Mouse (Mus musculus) central nervous system, embryonic 14 days (tissue): ENCODE data around the gene Gm20662. TPM values are rescaled to one million over a fixed set of nuclear protein-coding genes. Genes with fewer than 3 reads are reported as not detected.

Experiments used
- polyA plus RNA-seq: library from polyadenylated mRNA; depleted of rRNA; stranded (reverse); fragments of >200 nt; gene quantifications from 2 replicates; pipeline ENCODE4 v1.2.3, GENCODE M21; 2012; rRNA removed

The Gm20662 gene
- 1.7 and 3.8 TPM in 2 replicates for polyA plus RNA-seq

GRCm38 (mm10) chr9:107996049-107996448 is at the start of gene Gm20662:
Gm20662 (plus strand) TSS chr9:107996349.

GRCm38 (mm10) chr9:107949922-107950235 is 46.3 kb upstream of the Gm20662 start, which contains the start of gene Traip:
Traip (plus strand) TSS chr9:107950136.

GRCm38 (mm10) chr9:107975399-107976386 is 20.5 kb upstream of the Gm20662 start, which contains the start of gene Uba7:
Uba7 (plus strand) TSS chr9:107975505.

GRCm38 (mm10) chr9:107982681-107983346 is 13.3 kb upstream of the Gm20662 start, which contains the start of gene Gm20661:
Gm20661 (plus strand) TSS chr9:107983058.

GRCm38 (mm10) chr9:107985131-107986119 is 10.7 kb upstream of the Gm20662 start, which contains the start of gene Inka1:
Inka1 (minus strand) TSS chr9:107985879.

GRCm38 (mm10) chr9:107992197-107992596 is 4.0 kb upstream of the Gm20662 start, which contains the start of gene Cdhr4:
Cdhr4 (plus strand) TSS chr9:107992497.

GRCm38 (mm10) chr9:108001922-108002770 is 6.0 kb downstream of the Gm20662 start, which contains the start of gene Ip6k1:
Ip6k1 (plus strand) TSS chr9:108002501.

GRCm38 (mm10) chr9:108049016-108049455 is 52.9 kb downstream of the Gm20662 start, which contains the start of gene Gmppb:
Gmppb (plus strand) TSS chr9:108049242.

GRCm38 (mm10) chr9:108052885-108053664 is 56.9 kb downstream of the Gm20662 start, which contains the start of gene Amigo3:
Amigo3 (plus strand) TSS chr9:108053159.

GRCm38 (mm10) chr9:108080168-108080567 is 84.0 kb downstream of the Gm20662 start, which contains the start of gene Mst1:
Mst1 (plus strand) TSS chr9:108080436.

GRCm38 (mm10) chr9:108082988-108083431 is 86.9 kb downstream of the Gm20662 start, which contains the start of gene Rnf123:
Rnf123 (minus strand) TSS chr9:108083346.

GRCm38 (mm10) chr9:108094184-108094941 is 98.2 kb downstream of the Gm20662 start, which contains the start of gene Apeh:
Apeh (minus strand) TSS chr9:108094606.

Other genes with a start within 250 kb of the Gm20662 start
- 205 and 224 TPM in 2 replicates for gene Rbm5, start 225.4 kb upstream of the Gm20662 start, polyA plus RNA-seq
- gene Rbm6, start 123.1 kb upstream of the Gm20662 start, polyA plus RNA-seq = 91.0 and 99.6 TPM in 2 replicates
- gene Mon1a, start 108.2 kb upstream of the Gm20662 start, polyA plus RNA-seq = 26.7 and 28.3 TPM in 2 replicates
- gene Mst1r, start 89.5 kb upstream of the Gm20662 start, polyA plus RNA-seq = 4.7 and 6.4 TPM in 2 replicates
- not detected in 2 replicates for gene Actl11, start 67.9 kb upstream of the Gm20662 start, polyA plus RNA-seq
- gene Camkv, start 60.7 kb upstream of the Gm20662 start, polyA plus RNA-seq = 39.4 and 49.6 TPM in 2 replicates
- 10.0 and 10.4 TPM in 2 replicates for gene Traip, start 46.2 kb upstream of the Gm20662 start, polyA plus RNA-seq
- 7.9 and 12.2 TPM in 2 replicates for gene Uba7, start 20.8 kb upstream of the Gm20662 start, polyA plus RNA-seq
- 1.3 and 3.4 TPM in 2 replicates for gene Gm20661, start 13.3 kb upstream of the Gm20662 start, polyA plus RNA-seq
- gene Inka1, start 10.5 kb upstream of the Gm20662 start, polyA plus RNA-seq = 15.0 and 28.7 TPM in 2 replicates
- 6.2 and 14.1 TPM in 2 replicates for gene Cdhr4, start 3.9 kb upstream of the Gm20662 start, polyA plus RNA-seq
- 129 and 135 TPM in 2 replicates for gene Ip6k1, start 6.2 kb downstream of the Gm20662 start, polyA plus RNA-seq
- gene Gmppb, start 52.9 kb downstream of the Gm20662 start, polyA plus RNA-seq = 19.9 and 21.8 TPM in 2 replicates
- gene Amigo3, start 56.8 kb downstream of the Gm20662 start, polyA plus RNA-seq = 3.4 and 3.7 TPM in 2 replicates
- 0.05 and 0.11 TPM in 2 replicates for gene Mst1, start 84.1 kb downstream of the Gm20662 start, polyA plus RNA-seq
- gene Rnf123, start 87.0 kb downstream of the Gm20662 start, polyA plus RNA-seq = 78.9 and 79.2 TPM in 2 replicates
- gene Apeh, start 98.3 kb downstream of the Gm20662 start, polyA plus RNA-seq = 63.5 and 70.3 TPM in 2 replicates
- gene Bsn, start 194.0 kb downstream of the Gm20662 start, polyA plus RNA-seq = 17.6 and 21.0 TPM in 2 replicates